Mouse (Mus musculus) MEL (cell line): ENCODE measurements around the gene Asns.

Experiments used
- CTCF ChIP-seq, 3 experiments: IDR thresholded peaks in 2 of 3; conservative IDR thresholded peaks in 1 of 3; 2 replicates each; pipeline ENCODE4 v1.5.1; 2011 to 2012; ENCODE audit warnings: low read length in 3 of 3, low read depth in 2 of 3, mild to moderate bottlenecking in 2 of 3, improper control_type of control experiment in 1 of 3, inconsistent platforms in 1 of 3, mixed read lengths in 1 of 3, moderate library complexity in 1 of 3; ENCODE audit not compliant: control insufficient read depth in 1 of 3, insufficient read depth in 1 of 3, poor library complexity in 1 of 3, severe bottlenecking in 1 of 3
- HCFC1 ChIP-seq: IDR thresholded peaks from 2 replicates; pipeline ENCODE4 v1.6.1; 2012; ENCODE audit warnings: low read depth, mild to moderate bottlenecking, inconsistent platforms, low read length, improper control_type of control experiment, moderate library complexity
- MAX ChIP-seq: IDR thresholded peaks from 2 replicates; pipeline ENCODE4 v1.6.1; 2011; ENCODE audit warnings: low read length, improper control_type of control experiment
- MAZ ChIP-seq: IDR thresholded peaks from 2 replicates; pipeline ENCODE4 v1.6.1; 2012; ENCODE audit warnings: low read depth, mild to moderate bottlenecking, inconsistent platforms, low read length, improper control_type of control experiment
- USF1 ChIP-seq: IDR thresholded peaks from 2 replicates; pipeline ENCODE4 v1.6.1; 2014; ENCODE audit warnings: low read depth, mild to moderate bottlenecking, inconsistent platforms, low read length, improper control_type of control experiment, moderate library complexity

DNA sequence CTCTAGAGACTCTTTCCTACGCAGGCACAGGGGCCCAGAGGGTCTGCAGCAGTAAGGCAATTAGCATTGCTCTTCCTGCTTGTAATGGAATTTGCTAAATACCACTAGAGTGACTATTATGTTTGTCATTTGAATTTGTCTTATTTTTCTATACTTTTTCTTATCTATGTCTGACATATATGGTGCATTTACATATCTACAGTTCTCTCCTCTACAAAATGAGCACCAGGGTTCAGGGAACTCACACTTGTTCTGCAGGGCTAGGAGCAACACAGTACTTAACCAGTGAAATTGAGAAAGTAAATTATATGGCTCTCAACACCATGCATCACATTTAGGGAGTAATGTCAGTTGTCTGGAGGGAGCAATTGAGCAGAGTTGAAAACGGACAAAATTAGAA is 21.2 kb upstream of the Asns start:
- TF ChIP-seq MAZ = no peak
- no peak for TF ChIP-seq HCFC1
- TF ChIP-seq USF1 = no peak
- TF ChIP-seq CTCF (IDR thresholded peaks at IDR 0.05 in 2 of 3, conservative IDR thresholded peaks at IDR 0.05 in 1 of 3; ENCODE audit: control insufficient read depth in 1 of 3, insufficient read depth in 1 of 3, low read depth in 2 of 3, low read length in 3 of 3, poor library complexity in 1 of 3, severe bottlenecking in 1 of 3) = no peak
- TF ChIP-seq MAX = no peak
